Mouse (Mus musculus) erythroblast, adult 5-6 weeks (primary cell): ENCODE measurements around the gene Serpinf1. TPM values are rescaled to one million over a fixed set of nuclear protein-coding genes. Genes with fewer than 3 reads are reported as not detected.
A peak's percentile ranks its signal among the peaks of the same experiment; 100 is the strongest.
"Not testable (repeated sequence)": the region's sequence is repeated elsewhere in the genome, so short reads cannot be mapped to it uniquely, and the experiment has no call there.

ENCODE experiments used
- ATAC-seq: replicated peaks from 2 replicates; pipeline ENCODE4 v1.8.0; 2016; ENCODE audit warnings: moderate number of reproducible peaks, mild to moderate bottlenecking, moderate TSS enrichment, inconsistent platforms; ENCODE audit not compliant: poor library complexity, low FRiP score, severe bottlenecking
- total RNA-seq, 2 experiments: library from RNA; stranded (forward) in 1 of 2; stranded (reverse) in 1 of 2; fragments of 150-400 nt in 1 of 2; fragments of 200-764, 138-1000 nt in 1 of 2; gene quantifications; 2 replicates each; pipeline versions ENCODE4 v1.2.3 to v1.2.4; 2015 to 2017; ENCODE audit warnings: low replicate concordance in 2 of 2

Gene Serpinf1
- total RNA-seq, 2 experiments from 2014 or later = 3.7 to 10.4 TPM

DNA sequence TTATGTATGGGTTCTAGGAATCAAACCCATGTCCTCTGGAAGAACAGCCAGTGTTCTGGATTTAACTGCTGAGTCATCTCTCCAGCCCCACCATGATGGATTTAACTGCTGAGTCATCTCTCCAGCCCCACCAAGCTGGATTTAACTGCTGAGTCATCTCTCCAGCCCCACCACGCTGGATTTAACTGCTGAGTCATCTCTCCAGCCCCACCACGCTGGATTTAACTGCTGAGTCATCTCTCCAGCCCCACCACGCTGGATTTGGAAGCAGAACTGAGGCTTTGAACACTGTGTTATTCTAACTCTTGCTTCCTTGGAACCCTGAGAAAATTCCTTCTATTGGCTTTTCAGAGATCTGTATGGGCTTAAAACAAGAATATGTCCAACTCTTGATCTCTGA is 39.0 kb downstream of the Serpinf1 start:
- ATAC-seq = peak; percentile 79

DNA sequence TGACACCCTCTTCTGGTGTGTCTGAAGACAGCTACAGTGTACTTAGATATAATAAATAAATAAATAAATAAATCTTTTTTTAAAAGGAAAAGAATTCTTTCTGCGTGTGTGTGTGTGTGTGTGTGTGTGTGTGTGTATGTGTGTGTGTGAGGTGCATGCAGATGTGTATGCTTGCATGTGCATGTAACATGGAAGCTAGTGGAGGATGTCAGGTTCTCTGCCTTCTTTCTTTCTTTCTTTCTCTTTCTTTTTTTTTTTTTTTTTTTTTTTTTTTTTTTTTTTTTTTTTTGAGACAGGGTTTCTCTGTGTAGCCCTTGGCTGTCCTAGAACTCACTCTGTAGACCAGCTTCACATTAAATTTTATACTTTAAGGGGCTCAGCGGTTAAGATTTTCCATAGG is 43.7 kb downstream of the Serpinf1 start:
- ATAC-seq = not testable (repeated sequence)

DNA sequence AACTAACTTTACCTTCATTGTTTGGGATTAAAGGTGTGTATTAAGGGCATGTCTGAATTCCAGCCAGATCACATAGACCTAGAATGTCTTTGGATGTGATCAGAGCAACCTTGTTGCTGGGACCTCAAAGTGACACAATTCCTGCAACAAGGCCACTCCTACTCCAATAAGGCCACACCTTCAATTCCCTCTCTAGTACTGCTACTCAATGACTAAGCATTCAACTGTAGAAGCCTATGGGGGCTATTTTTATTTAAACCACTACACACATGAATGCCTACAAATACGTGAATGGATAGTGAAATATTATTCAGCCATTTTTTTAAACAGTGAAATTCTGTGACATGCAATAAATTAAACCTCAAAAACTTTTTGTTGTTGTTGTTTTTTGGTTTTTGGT is 45.4 kb downstream of the Serpinf1 start:
- no peak; the same call in 1 of the 2 replicates for ATAC-seq

Other genes with a start within 250 kb of the Serpinf1 start
- gene Ovca2, start 243.9 kb downstream of the Serpinf1 start, total RNA-seq (2015; ENCODE audit: low replicate concordance) = 1.9 and 6.7 TPM in 2 replicates
- gene Ovca2, start 243.9 kb downstream of the Serpinf1 start, total RNA-seq (2017; ENCODE audit: low replicate concordance) = 4.6 and 5.7 TPM in 2 replicates
- gene Dph1, start 231.5 kb downstream of the Serpinf1 start, total RNA-seq (2015; ENCODE audit: low replicate concordance) = 0.58 and 4.2 TPM in 2 replicates
- 3.6 and 4.5 TPM in 2 replicates for gene Dph1, start 231.5 kb downstream of the Serpinf1 start, total RNA-seq (2017; ENCODE audit: low replicate concordance)
- not detected in 2 replicates for gene Rtn4rl1, start 228.9 kb downstream of the Serpinf1 start, total RNA-seq (2015; ENCODE audit: low replicate concordance)
- gene Rtn4rl1, start 228.9 kb downstream of the Serpinf1 start, total RNA-seq (2017; ENCODE audit: low replicate concordance) = not detected in 2 replicates
- 7.5 and 15.7 TPM in 2 replicates for gene Rpa1, start 74.4 kb downstream of the Serpinf1 start, total RNA-seq (2015; ENCODE audit: low replicate concordance)
- 47.8 and 64.4 TPM in 2 replicates for gene Rpa1, start 74.4 kb downstream of the Serpinf1 start, total RNA-seq (2017; ENCODE audit: low replicate concordance)
- gene Smyd4, start 74.3 kb downstream of the Serpinf1 start, total RNA-seq (2015; ENCODE audit: low replicate concordance) = 4.0 and 8.5 TPM in 2 replicates
- gene Smyd4, start 74.3 kb downstream of the Serpinf1 start, total RNA-seq (2017; ENCODE audit: low replicate concordance) = 1.4 and 2.9 TPM in 2 replicates
- 4.6 TPM in 1 of 2 replicates, not detected in the other for gene Serpinf2, start 16.9 kb upstream of the Serpinf1 start, total RNA-seq (2015; ENCODE audit: low replicate concordance)
- 0.70 and 0.94 TPM in 2 replicates for gene Serpinf2, start 16.9 kb upstream of the Serpinf1 start, total RNA-seq (2017; ENCODE audit: low replicate concordance)
- 22.6 and 24.8 TPM in 2 replicates for gene Wdr81, start 32.0 kb upstream of the Serpinf1 start, total RNA-seq (2015; ENCODE audit: low replicate concordance)
- 27.3 and 28.2 TPM in 2 replicates for gene Wdr81, start 32.0 kb upstream of the Serpinf1 start, total RNA-seq (2017; ENCODE audit: low replicate concordance)
- gene Tlcd2, start 39.0 kb upstream of the Serpinf1 start, total RNA-seq (2015; ENCODE audit: low replicate concordance) = 1.5 and 3.7 TPM in 2 replicates
- 1.3 and 5.5 TPM in 2 replicates for gene Tlcd2, start 39.0 kb upstream of the Serpinf1 start, total RNA-seq (2017; ENCODE audit: low replicate concordance)
- 42.3 and 43.5 TPM in 2 replicates for gene Prpf8, start 64.1 kb upstream of the Serpinf1 start, total RNA-seq (2015; ENCODE audit: low replicate concordance)
- 26.5 and 27.0 TPM in 2 replicates for gene Prpf8, start 64.1 kb upstream of the Serpinf1 start, total RNA-seq (2017; ENCODE audit: low replicate concordance)
- not detected in 2 replicates for gene Rilp, start 87.4 kb upstream of the Serpinf1 start, total RNA-seq (2015; ENCODE audit: low replicate concordance)
- gene Rilp, start 87.4 kb upstream of the Serpinf1 start, total RNA-seq (2017; ENCODE audit: low replicate concordance) = not detected in 2 replicates
- 0.42 TPM in 1 of 2 replicates, not detected in the other for gene Scarf1, start 90.8 kb upstream of the Serpinf1 start, total RNA-seq (2015; ENCODE audit: low replicate concordance)
- 0.42 and 1.4 TPM in 2 replicates for gene Scarf1, start 90.8 kb upstream of the Serpinf1 start, total RNA-seq (2017; ENCODE audit: low replicate concordance)
- gene Slc43a2, start 109.0 kb upstream of the Serpinf1 start, total RNA-seq (2015; ENCODE audit: low replicate concordance) = 6.7 and 11.9 TPM in 2 replicates
- 9.1 and 14.9 TPM in 2 replicates for gene Slc43a2, start 109.0 kb upstream of the Serpinf1 start, total RNA-seq (2017; ENCODE audit: low replicate concordance)
- 44.7 and 47.5 TPM in 2 replicates for gene Pitpna, start 165.4 kb upstream of the Serpinf1 start, total RNA-seq (2015; ENCODE audit: low replicate concordance)
- 16.2 and 22.4 TPM in 2 replicates for gene Pitpna, start 165.4 kb upstream of the Serpinf1 start, total RNA-seq (2017; ENCODE audit: low replicate concordance)
- 67.3 and 73.2 TPM in 2 replicates for gene Inpp5k, start 208.3 kb upstream of the Serpinf1 start, total RNA-seq (2015; ENCODE audit: low replicate concordance)
- 50.7 and 78.4 TPM in 2 replicates for gene Inpp5k, start 208.3 kb upstream of the Serpinf1 start, total RNA-seq (2017; ENCODE audit: low replicate concordance)
- gene Myo1c, start 227.8 kb upstream of the Serpinf1 start, total RNA-seq (2015; ENCODE audit: low replicate concordance) = 4.2 and 8.2 TPM in 2 replicates
- gene Myo1c, start 227.8 kb upstream of the Serpinf1 start, total RNA-seq (2017; ENCODE audit: low replicate concordance) = 6.0 and 17.1 TPM in 2 replicates